ENCODE assay signal across 8 mouse cellular contexts in the genomic region with DNA sequence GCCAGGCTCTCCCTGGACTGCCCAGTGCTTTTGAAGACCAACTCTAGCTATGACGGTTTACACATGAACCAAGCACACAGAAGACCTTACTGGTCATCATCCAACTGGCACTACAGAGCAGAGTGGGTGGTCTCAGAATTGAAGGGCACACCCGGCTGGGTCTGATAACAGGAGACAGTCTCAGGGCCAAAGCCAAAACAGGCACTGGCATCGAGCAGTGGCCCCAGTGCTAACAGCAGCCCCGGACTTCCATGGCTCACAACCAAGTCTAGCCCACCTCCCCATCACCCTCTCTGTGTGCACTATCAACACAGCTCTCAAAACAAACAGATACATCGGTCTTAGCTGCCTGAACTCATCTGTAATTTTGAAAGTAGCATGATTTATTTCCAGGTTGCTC. TPM values are rescaled to one million over a fixed set of nuclear protein-coding genes. Genes with fewer than 3 reads are reported as not detected.
DNase-seq lines count a peak whose midpoint lies in the region; ATAC-seq and TF ChIP-seq lines count a peak whose summit lies in the region.

No protein-coding gene starts in this region.

- H3K4me2 ChIP-seq in liver, embryonic 11.5 days, result peak overlapping the region; percentile 81

- no peak for TF ChIP-seq POLR2A in cerebellum, adult 2 months (IDR thresholded peaks at IDR 0.05; ENCODE audit: borderline replicate concordance, insufficient read depth, low read length)

- H3K9me3 ChIP-seq in liver, embryonic 11.5 days (ENCODE audit: control insufficient read depth, low read length), result no peaks in the 10 kb centered on the region

- peaks cover 41% of the 10 kb centered on the region for H3K4me1 ChIP-seq in cerebellum, adult 2 months (ENCODE audit: control insufficient read depth, insufficient read depth, low read length)
- H3K4me1 ChIP-seq in liver, embryonic 11.5 days (replicated peaks; ENCODE audit: control insufficient read depth, insufficient read depth, low read length), result peaks cover 60% of the 10 kb centered on the region

- H3K36me3 ChIP-seq in liver, embryonic 11.5 days (ENCODE audit: control insufficient read depth, insufficient read depth, low read length), result no peaks in the 10 kb centered on the region

- H3K27ac ChIP-seq in cerebellum, adult 2 months (ENCODE audit: insufficient read depth, low read length), result no peak overlapping the region
- no peak overlapping the region for H3K27ac ChIP-seq in liver, embryonic 11.5 days (ENCODE audit: low read depth, low read length)

- H3K4me3 ChIP-seq in cerebellum, adult 2 months (replicated peaks; ENCODE audit: insufficient read depth, low read depth, low read length), result peak overlapping the region; percentile 65
- peak overlapping the region; percentile 80 for H3K4me3 ChIP-seq in liver, embryonic 11.5 days (ENCODE audit: low read depth, low read length)

- no peak for TF ChIP-seq CTCF in cerebellum, adult 2 months (IDR thresholded peaks at IDR 0.05; ENCODE audit: borderline replicate concordance, insufficient read depth, low read depth, low read length)

- H3K27me3 ChIP-seq in cerebellum, adult 2 months (ENCODE audit: control insufficient read depth, insufficient read depth, low read length), result no peaks in the 10 kb centered on the region
- no peaks in the 10 kb centered on the region for H3K27me3 ChIP-seq in liver, embryonic 11.5 days (replicated peaks; ENCODE audit: control insufficient read depth, insufficient read depth, low read length)

- ATAC-seq in liver, embryonic 11.5 days (replicated peaks; ENCODE audit: low FRiP score), result no peak

- 9% methylated on average over 5 of the region's 5 CpGs for WGBS in cerebellum, adult 2 months
- 17% methylated on average over 5 of the region's 5 CpGs for WGBS in liver, embryonic 11.5 days

- peak overlapping the region; percentile 68 for H3K9ac ChIP-seq in liver, embryonic 11.5 days (ENCODE audit: low read depth, low read length)

- no peak for DNase-seq in cerebellum, adult 2 months
- no peak for DNase-seq in cerebellum, postnatal 14 days
- DNase-seq in retina, postnatal 1 day, result peak; percentile 27
- DNase-seq in retina, embryonic 14.5 days (ENCODE audit: low spot score), result no peak
- no peak for DNase-seq in liver, embryonic 11.5 days (ENCODE audit: low spot score)
- no peak for DNase-seq in thymus, postnatal 36 days
- DNase-seq in cerebellum, adult 11 months, result no peak
- DNase-seq in spleen, postnatal 36 days (ENCODE audit: low spot score in 2 of 2), result no peak

RNA-seq across cellular contexts. Expression of a gene that starts 1.6 kb away (rescaled TPM):
- 70.7 and 78.0 TPM in 2 replicates for polyA plus RNA-seq in cerebellum, adult 2 months (2012; rRNA removed)
- polyA plus RNA-seq in liver, embryonic 11.5 days (2014; fragmentation: Nextera tagmentation; extraction: Ambion mirVana), result 58.2 and 61.5 TPM in 2 replicates

RNA-seq across cellular contexts. Expression of a gene that starts 38.8 kb away (rescaled TPM):
- polyA plus RNA-seq in cerebellum, adult 2 months (2012; rRNA removed), result 0.44 and 0.59 TPM in 2 replicates
- 0.55 and 0.66 TPM in 2 replicates for polyA plus RNA-seq in liver, embryonic 11.5 days (2014; fragmentation: Nextera tagmentation; extraction: Ambion mirVana)

RNA-seq across cellular contexts. Expression of a gene that starts 43.7 kb away (rescaled TPM):
- polyA plus RNA-seq in cerebellum, adult 2 months (2012; rRNA removed), result 64.3 and 67.1 TPM in 2 replicates
- polyA plus RNA-seq in liver, embryonic 11.5 days (2014; fragmentation: Nextera tagmentation; extraction: Ambion mirVana), result 40.2 and 47.4 TPM in 2 replicates
